Mouse (Mus musculus) E14TG2a.4 (cell line): Measurements from ENCODE around the gene Henmt1.

Source experiments
- CTCF ChIP-seq: conservative IDR thresholded peaks from 2 replicates; pipeline ENCODE4 v1.5.1; 2014; ENCODE audit warnings: low read length
- NANOG ChIP-seq: IDR thresholded peaks from 2 replicates; pipeline ENCODE4 v1.6.1; 2014; ENCODE audit warnings: borderline replicate concordance, low read length, mixed read lengths
- POU5F1 ChIP-seq: IDR thresholded peaks from 2 replicates; pipeline ENCODE4 v1.6.1; 2014; ENCODE audit warnings: low read length, borderline replicate concordance

GRCm38 (mm10) chr3:108986534-108986933 is 46.9 kb downstream of the Henmt1 start:
- no peak for TF ChIP-seq CTCF
- TF ChIP-seq POU5F1 = no peak
- TF ChIP-seq NANOG = no peak
